Mouse (Mus musculus) bone marrow, adult 2 months (tissue): ENCODE results near the gene Nprl3.

ENCODE experiments used
- CTCF ChIP-seq: fragments of 200-500 bp; IDR thresholded peaks from 2 replicates; pipeline ENCODE4 v1.5.1; 2011; ENCODE audit warnings: low read length, control low read depth; ENCODE audit not compliant: control insufficient read depth, insufficient read depth
- POLR2A ChIP-seq: fragments of 200-500 bp; IDR thresholded peaks from 2 replicates; pipeline ENCODE4 v1.6.1; 2011; ENCODE audit warnings: low read depth, mild to moderate bottlenecking, control low read depth, low read length, borderline replicate concordance; ENCODE audit not compliant: control insufficient read depth

DNA sequence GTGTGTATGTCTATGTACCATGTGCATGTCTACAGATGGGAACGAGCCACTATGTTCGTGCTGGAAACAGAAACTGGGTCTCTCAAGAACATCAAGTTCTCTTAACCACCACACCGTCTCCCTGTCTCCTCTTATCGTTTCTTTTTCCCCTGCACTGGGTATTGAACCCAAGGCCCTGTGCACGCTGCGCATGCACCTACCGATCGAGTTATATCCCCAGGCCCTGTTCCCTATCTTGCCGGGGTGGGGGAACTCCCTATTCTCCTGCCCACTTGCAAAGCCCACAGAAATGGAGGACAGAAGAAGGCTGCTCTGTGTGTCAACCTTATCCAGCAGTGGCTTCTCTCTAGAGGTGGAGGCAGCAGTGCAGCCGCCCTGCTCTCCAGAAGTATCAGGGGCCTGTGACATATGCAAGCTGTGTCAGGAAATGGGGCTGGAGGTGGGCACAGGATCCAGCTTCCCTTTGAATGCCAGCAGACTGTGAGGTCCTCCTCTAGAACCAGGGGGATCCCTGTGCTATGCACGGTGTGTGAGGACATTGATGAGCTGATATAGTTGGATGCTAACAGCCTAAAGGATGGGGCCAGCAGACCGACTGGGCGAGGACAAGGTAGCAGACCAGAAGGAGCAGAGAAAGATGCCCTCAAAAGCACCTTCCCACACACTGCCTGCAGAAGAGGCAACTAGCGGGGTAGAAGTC, 69.1 kb downstream of the Nprl3 start:
- TF ChIP-seq POLR2A (no peak), CTCF (no peak)
